Mouse (Mus musculus): Measurements from ENCODE around the gene Id1. TPM values are rescaled to one million over a fixed set of nuclear protein-coding genes. Genes with fewer than 3 reads are reported as not detected.

Gene Id1
- polyA plus RNA-seq (2015; fragmentation: Nextera tagmentation; extraction: Ambion mirVana), result 167 and 168 TPM in 2 replicates

DNA sequence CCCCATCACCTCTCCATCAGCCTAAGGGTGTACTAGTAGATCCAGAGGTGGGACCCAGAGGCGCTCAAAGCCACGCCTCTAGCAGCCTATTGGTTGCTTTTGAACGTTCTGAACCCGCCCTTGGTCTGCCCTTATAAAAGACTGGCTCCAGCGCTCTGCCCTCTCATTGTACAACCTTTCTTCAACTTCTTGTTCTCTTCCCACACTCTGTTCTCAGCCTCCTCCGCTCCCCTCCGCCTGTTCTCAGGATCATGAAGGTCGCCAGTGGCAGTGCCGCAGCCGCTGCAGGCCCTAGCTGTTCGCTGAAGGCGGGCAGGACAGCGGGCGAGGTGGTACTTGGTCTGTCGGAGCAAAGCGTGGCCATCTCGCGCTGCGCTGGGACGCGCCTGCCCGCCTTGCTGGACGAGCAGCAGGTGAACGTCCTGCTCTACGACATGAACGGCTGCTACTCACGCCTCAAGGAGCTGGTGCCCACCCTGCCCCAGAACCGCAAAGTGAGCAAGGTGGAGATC is at the start of gene Id1:
TSS of gene Id1 (plus strand) at position 162 of the 512 bp plus-strand sequence.
- H3K4me3 ChIP-seq, result peak within 1 kb of the TSS; percentile 79

DNA sequence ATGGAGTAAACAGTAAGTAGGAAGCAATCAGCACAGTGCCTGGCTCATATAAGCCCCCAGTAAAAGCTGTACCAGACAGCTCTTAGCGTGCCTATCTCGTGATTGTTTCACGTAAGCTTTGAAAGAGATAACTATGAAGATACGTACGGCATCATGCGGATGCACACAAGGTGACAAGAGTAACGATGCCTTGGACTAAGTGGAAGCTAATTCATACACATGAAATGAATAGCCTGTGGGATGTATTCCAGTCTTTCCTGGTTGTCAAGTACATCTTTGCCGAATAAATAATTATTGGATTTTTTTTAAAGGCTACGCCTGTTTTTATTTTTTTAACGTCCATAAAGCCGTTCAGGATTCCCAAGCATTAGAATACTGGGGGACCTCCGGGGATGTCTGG is 49.7 kb upstream of the Id1 start:
- ATAC-seq (ENCODE audit: insufficient number of reproducible peaks, low FRiP score, low TSS enrichment, low read depth), result no peak
- no peaks in the 10 kb centered on the region; the same call in 1 of the 2 replicates for H3K4me1 ChIP-seq
- H3K27me3 ChIP-seq, result no peaks in the 10 kb centered on the region
- peaks cover 96% of the 10 kb centered on the region for H3K36me3 ChIP-seq
- H3K4me3 ChIP-seq, result peak overlapping the region; percentile 47
- H3K9ac ChIP-seq, result no peak overlapping the region
- 0 out of 2 replicates have a peak, but pooled peaks cover 3% of the 10 kb centered on the region for H3K9me3 ChIP-seq
- H3K4me2 ChIP-seq, result peak overlapping the region; percentile 46; the same call in 1 of the 2 replicates
- H3K27ac ChIP-seq, result peak overlapping the region; percentile 19; the same call in 1 of the 2 replicates
- 58% methylated on average over 12 of the region's 12 CpGs for WGBS

More for the DNA sequence above, at the start of gene Id1:
- H3K9me3 ChIP-seq, result no peaks in the 10 kb centered on the region
- H3K27me3 ChIP-seq, result no peaks in the 10 kb centered on the region
- under 1% methylated on average over 28 of the region's 28 CpGs for WGBS
- H3K36me3 ChIP-seq, result no peaks in the 10 kb centered on the region
- H3K9ac ChIP-seq, result peak within 1 kb of the TSS; percentile 85
- peaks cover 64% of the 10 kb centered on the region for H3K4me1 ChIP-seq
- ATAC-seq (ENCODE audit: insufficient number of reproducible peaks, low FRiP score, low TSS enrichment, low read depth), result peak; percentile 71
- H3K4me2 ChIP-seq, result peak within 1 kb of the TSS; percentile 82
- H3K27ac ChIP-seq, result peak within 1 kb of the TSS; percentile 94

DNA sequence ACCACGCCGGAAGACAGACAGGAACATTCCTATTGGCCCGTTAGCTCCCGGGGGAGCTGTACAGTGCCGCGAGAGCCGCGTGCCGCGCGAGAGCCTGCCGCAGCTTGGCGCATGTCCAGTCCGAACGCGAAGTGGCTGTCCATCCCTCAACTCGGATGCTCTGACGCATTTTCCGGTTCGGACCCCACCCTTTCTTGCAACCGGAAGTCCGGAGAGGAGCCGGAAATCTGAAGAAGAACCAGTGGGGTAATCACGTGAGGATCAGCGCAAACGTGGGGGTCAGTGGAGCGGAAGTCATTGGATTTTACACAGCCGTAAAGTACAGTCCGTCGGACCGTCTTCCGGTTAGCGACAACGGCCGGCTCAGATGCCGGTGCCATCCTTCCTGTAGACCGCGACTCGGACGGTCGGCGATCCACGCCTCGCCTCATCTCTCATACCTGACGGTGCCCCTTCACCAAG is 49.2 kb upstream of the Id1 start, which contains the start of gene Mcts2:
TSS of gene Mcts2 (plus strand) at position 230 of the 462 bp plus-strand sequence.
- Histone ChIP-seq H3K27me3 (no peaks in the 10 kb centered on the region), H3K4me1 (peaks cover 3% of the 10 kb centered on the region; the same call in 1 of the 2 replicates), H3K27ac (peak within 1 kb of the TSS; percentile 19; the same call in 1 of the 2 replicates), H3K36me3 (peaks cover 95% of the 10 kb centered on the region), H3K4me2 (peak within 1 kb of the TSS; percentile 46), H3K9me3 (0 out of 2 replicates have a peak, but pooled peaks cover 3% of the 10 kb centered on the region), H3K9ac (no peak within 1 kb of the TSS), H3K4me3 (peak within 1 kb of the TSS; percentile 47)
- ATAC-seq (ENCODE audit: insufficient number of reproducible peaks, low FRiP score, low TSS enrichment, low read depth), result peak; percentile 86
- WGBS, result 42% methylated on average over 45 of the region's 45 CpGs

DNA sequence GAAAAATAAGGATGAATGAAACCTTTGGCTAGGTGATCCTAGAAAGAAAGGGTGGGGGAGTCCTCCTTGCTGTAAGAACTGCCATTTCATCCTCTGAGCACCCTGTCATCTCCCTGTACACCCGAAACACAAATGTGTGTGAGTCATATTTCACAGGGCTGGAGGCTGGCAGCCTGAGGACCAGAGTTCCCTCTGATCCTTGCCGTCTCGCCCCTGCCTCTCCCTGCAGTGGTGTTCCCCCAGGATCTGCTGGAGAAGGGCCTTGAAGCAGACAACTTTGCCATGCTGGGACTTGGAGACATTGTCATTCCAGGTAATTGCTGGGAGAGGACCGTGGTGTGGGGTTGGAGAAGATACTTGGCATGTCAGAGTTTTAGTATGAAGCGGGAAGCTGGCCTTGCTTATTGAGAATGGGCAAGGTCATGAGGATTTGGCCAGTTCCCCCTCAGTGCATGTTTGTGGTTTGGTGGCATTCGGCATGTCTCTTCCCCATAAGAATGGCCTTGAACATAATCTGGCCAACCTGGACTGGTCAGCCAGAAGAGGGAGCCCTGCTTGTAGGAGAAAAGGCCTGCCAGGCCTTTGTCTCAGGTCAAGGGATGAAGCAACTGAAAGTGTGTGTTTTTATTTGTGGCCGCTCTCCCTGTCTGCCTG is 44.4 kb upstream of the Id1 start:
- Histone ChIP-seq H3K4me3 (no peak overlapping the region), H3K36me3 (peaks cover 76% of the 10 kb centered on the region), H3K27me3 (no peaks in the 10 kb centered on the region), H3K27ac (peak overlapping the region; percentile 54), H3K9me3 (no peaks in the 10 kb centered on the region), H3K9ac (no peak overlapping the region), H3K4me2 (no peak overlapping the region), H3K4me1 (peaks cover 22% of the 10 kb centered on the region)
- ATAC-seq (ENCODE audit: insufficient number of reproducible peaks, low FRiP score, low TSS enrichment, low read depth), result no peak
- 69% methylated on average over 7 of the region's 7 CpGs for WGBS

DNA sequence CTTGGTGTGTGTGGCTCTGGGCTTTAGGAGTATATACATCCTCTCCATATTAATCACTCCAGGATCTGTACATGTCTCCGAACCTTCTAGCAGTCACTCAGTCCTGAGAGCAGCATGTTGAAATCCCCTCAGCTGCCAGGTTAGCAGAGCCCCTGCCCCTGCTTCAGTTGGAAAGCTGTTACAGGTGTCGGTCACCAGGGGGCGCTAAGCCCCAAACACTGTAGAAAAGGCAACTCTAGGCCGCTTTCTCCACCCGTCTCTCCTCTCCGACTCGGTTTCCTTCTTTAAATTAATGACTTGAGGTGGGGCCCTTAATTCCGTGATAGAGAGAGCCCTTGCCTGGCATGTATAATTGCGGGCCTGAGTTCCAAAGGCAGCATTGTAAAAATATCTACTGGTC is 42.8 kb upstream of the Id1 start:
- WGBS, result 11% methylated on average over 9 of the region's 9 CpGs
- Histone ChIP-seq H3K9ac (no peak overlapping the region), H3K9me3 (no peaks in the 10 kb centered on the region), H3K27me3 (no peaks in the 10 kb centered on the region), H3K4me3 (peak overlapping the region; percentile 13; the same call in 1 of the 2 replicates), H3K4me2 (peak overlapping the region; percentile 37), H3K36me3 (peaks cover 70% of the 10 kb centered on the region), H3K27ac (0 out of 2 replicates have a peak overlapping the region, but pooled peaks have one; percentile 65), H3K4me1 (peaks cover 27% of the 10 kb centered on the region)
- no peak for ATAC-seq (ENCODE audit: insufficient number of reproducible peaks, low FRiP score, low TSS enrichment, low read depth)

DNA sequence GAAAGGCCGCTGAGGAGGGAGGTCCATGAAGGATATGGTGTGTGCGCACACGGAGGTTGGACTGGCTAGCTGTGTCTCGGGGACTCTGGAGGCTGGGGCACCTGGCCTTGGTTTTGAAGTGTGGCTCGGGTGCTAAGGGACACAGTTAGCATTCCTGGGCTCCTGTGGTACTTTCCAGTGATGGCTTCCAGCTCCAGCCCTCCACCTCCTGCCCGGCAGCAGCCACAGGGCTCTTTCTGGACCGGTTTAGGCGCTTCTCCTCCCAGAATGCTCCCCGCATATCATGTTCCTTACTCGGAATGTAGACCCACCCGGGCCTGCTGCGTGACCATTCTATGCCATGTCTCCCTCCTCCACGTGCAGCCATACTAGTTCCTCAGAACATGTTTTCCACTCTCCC is 42.3 kb upstream of the Id1 start:
- no peak for ATAC-seq (ENCODE audit: insufficient number of reproducible peaks, low FRiP score, low TSS enrichment, low read depth)
- no peaks in the 10 kb centered on the region for H3K9me3 ChIP-seq
- 0 out of 2 replicates have a peak overlapping the region, but pooled peaks have one; percentile 11 for H3K9ac ChIP-seq
- 77% methylated on average over 13 of the region's 13 CpGs for WGBS
- H3K4me2 ChIP-seq, result peak overlapping the region; percentile 37
- H3K27me3 ChIP-seq, result no peaks in the 10 kb centered on the region
- H3K36me3 ChIP-seq, result peaks cover 70% of the 10 kb centered on the region
- H3K4me3 ChIP-seq, result peak overlapping the region; percentile 13; the same call in 1 of the 2 replicates
- peak overlapping the region; percentile 65 for H3K27ac ChIP-seq
- peaks cover 27% of the 10 kb centered on the region for H3K4me1 ChIP-seq

DNA sequence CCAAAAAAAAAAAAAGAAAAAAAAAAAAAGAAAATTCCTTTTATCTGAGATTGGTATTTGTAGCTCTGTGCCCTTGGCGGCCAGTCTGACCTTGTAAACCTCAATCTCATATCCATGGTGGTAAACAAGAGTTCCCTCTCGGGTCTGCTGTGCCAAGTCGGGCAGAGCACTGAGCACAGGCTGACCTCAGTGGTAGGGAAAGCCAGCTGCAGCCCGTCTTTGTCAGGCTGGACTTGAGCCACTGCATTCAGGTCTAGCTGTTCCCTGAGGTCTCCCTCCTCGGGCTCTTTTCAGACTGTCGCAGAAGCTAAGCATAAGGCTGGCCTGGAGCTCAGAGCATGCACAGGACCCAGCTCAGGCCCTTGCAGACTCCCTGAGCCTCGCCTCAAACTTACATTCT is 41.3 kb upstream of the Id1 start:
- H3K4me1 ChIP-seq, result peaks cover 28% of the 10 kb centered on the region
- ATAC-seq (ENCODE audit: insufficient number of reproducible peaks, low FRiP score, low TSS enrichment, low read depth), result no peak
- 68% methylated on average over 7 of the region's 7 CpGs for WGBS
- H3K4me3 ChIP-seq, result no peak overlapping the region
- H3K27ac ChIP-seq, result no peak overlapping the region
- H3K4me2 ChIP-seq, result no peak overlapping the region
- H3K27me3 ChIP-seq, result no peaks in the 10 kb centered on the region
- no peak overlapping the region for H3K9ac ChIP-seq
- H3K36me3 ChIP-seq, result peaks cover 70% of the 10 kb centered on the region
- H3K9me3 ChIP-seq, result no peaks in the 10 kb centered on the region

DNA sequence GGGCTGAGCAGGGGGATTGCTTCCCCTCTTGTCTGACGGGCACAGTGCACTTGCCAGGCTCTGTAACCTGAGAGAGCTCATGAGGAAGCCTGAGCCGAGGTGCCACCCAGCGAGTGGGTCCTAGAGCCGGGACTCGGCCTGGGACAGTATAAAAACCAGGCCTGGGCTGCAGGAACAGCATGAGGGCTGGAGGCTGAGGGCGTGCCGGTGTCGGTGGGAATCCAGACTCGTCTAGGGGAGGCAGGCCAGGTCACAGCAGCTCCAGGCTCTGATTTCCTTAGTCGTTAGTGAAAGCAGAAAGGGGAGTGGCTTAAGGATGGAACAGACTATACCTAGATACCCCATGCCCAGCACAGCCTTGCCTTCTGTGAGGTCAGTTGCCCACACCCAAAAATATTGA is 40.0 kb upstream of the Id1 start:
- peak overlapping the region; percentile 76 for H3K27ac ChIP-seq
- 43% methylated on average over 10 of the region's 10 CpGs for WGBS
- H3K9ac ChIP-seq, result 0 out of 2 replicates have a peak overlapping the region, but pooled peaks have one; percentile 39
- H3K27me3 ChIP-seq, result no peaks in the 10 kb centered on the region
- peaks cover 71% of the 10 kb centered on the region for H3K36me3 ChIP-seq
- ATAC-seq (ENCODE audit: insufficient number of reproducible peaks, low FRiP score, low TSS enrichment, low read depth), result no peak
- peaks cover 40% of the 10 kb centered on the region for H3K4me1 ChIP-seq
- no peaks in the 10 kb centered on the region for H3K9me3 ChIP-seq
- H3K4me2 ChIP-seq, result no peak overlapping the region
- no peak overlapping the region for H3K4me3 ChIP-seq

DNA sequence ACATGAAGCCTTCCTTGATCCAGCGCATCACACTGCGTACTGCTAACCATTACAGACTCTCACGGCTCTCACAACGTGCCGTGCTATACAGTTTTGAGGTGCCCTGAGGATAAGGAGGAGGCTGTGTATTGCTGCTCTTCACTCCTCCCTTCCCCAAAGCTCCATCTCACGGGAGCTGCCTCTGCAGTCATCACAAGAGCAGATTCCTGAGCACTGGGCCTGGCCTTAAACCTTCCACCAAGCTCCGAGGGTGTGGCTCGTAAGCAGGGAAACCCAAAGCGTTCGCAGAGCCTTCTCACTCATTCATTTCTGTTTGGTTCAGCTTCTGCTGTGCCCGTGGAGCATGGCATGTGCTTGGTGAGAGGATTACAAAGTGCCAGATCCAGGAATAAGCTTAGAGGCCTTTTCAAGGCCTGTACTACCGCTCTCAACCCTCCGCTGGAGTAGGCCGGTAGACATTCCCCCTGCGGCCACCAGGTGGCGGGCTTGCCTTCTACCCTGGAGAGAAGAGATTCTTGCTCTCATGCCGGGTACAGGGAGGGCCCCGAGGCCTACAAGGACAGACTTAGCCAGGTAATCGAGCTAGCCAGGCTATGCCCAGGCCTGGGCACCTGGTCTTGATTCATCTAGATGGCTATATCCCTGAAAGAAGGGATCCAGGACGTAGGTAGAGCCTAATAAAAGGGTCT is 39.4 kb upstream of the Id1 start:
- Histone ChIP-seq H3K4me3 (no peak overlapping the region), H3K36me3 (peaks cover 75% of the 10 kb centered on the region), H3K9me3 (no peaks in the 10 kb centered on the region), H3K27ac (peak overlapping the region; percentile 76), H3K4me1 (peaks cover 40% of the 10 kb centered on the region), H3K27me3 (no peaks in the 10 kb centered on the region), H3K9ac (peak overlapping the region; percentile 39; the same call in 1 of the 2 replicates), H3K4me2 (no peak overlapping the region)
- WGBS, result 36% methylated on average over 20 of the region's 20 CpGs
- peak; percentile 31; the same call in 1 of the 2 replicates for ATAC-seq (ENCODE audit: insufficient number of reproducible peaks, low FRiP score, low TSS enrichment, low read depth)

DNA sequence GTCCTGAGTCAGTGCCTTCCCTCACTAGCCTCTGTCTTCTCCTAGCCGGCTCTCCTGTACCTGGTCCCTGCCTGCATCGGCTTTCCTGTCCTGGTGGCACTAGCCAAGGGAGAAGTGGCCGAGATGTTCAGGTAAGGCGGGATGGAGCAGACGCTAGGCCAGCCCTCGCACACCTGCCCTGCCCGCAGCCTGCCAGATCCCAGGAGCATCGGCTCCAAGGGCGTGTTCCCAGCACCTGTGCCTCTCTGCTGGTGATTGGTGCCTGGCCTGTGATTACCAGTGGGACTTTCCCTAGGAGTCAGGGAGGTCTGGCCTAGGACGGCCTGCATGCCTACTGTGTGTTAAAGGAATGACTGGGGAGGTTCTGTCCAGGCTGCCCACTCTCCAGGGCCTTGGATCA is 35.9 kb upstream of the Id1 start:
- no peaks in the 10 kb centered on the region for H3K27me3 ChIP-seq
- H3K4me1 ChIP-seq, result peaks cover 47% of the 10 kb centered on the region
- H3K9me3 ChIP-seq, result no peaks in the 10 kb centered on the region
- peaks cover 93% of the 10 kb centered on the region for H3K36me3 ChIP-seq
- H3K27ac ChIP-seq, result no peak overlapping the region
- no peak overlapping the region for H3K4me3 ChIP-seq
- H3K9ac ChIP-seq, result no peak overlapping the region
- WGBS, result 79% methylated on average over 10 of the region's 10 CpGs
- H3K4me2 ChIP-seq, result no peak overlapping the region
- no peak for ATAC-seq (ENCODE audit: insufficient number of reproducible peaks, low FRiP score, low TSS enrichment, low read depth)

DNA sequence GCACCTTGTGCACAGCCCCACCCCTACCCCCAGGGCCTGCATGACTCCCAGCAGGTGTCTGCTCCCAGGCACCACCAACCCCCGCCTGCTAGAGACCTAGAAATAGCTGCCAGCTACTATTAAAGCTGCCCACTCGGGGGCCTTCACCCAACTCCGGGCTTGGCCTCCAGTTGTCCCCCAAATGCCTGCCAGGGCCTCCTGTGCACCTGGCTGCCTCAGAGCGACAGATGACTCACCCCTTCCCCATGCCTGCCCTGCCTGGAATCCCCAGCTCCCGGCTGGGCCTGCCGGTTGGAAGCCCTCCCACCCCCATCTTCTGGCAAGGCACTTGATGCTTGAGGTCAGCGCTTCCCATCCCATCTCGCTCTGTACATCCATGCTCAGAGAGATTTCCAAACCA is 35.3 kb upstream of the Id1 start:
- Histone ChIP-seq H3K4me1 (peaks cover 52% of the 10 kb centered on the region), H3K27ac (0 out of 2 replicates have a peak overlapping the region, but pooled peaks have one; percentile 17), H3K4me3 (no peak overlapping the region), H3K27me3 (no peaks in the 10 kb centered on the region), H3K9ac (no peak overlapping the region), H3K9me3 (no peaks in the 10 kb centered on the region), H3K4me2 (no peak overlapping the region), H3K36me3 (peaks cover 90% of the 10 kb centered on the region)
- WGBS, result 70% methylated on average over 8 of the region's 8 CpGs
- ATAC-seq (ENCODE audit: insufficient number of reproducible peaks, low FRiP score, low TSS enrichment, low read depth), result no peak

Data from limb, embryonic 15.5 days (tissue).